8 mouse cellular contexts compared by ENCODE assay signal in the genomic region with DNA sequence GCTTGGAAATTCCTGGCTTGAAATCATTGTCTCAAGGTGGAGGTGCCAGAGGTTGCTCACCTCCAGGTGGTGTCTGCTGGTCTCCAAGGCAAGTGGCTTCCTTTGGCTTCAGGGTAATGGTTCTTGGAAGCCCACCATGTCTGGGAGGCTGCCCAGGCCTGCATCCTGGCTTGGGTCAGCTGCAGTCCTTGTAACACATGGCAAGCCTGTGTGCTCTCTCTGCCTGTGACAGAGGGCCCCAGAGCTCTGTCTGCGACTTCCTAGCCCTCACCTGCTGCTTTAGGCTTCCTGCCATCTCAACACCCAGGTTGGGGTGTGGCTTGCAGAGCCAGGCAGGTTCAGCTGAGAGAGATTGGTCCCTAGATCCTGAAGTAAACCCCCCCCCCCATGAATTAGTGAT. TPM values are rescaled to one million over a fixed set of nuclear protein-coding genes. Genes with fewer than 3 reads are reported as not detected.
A peak's percentile ranks its signal among the peaks of the same experiment; 100 is the strongest.
DNase-seq lines count a peak whose midpoint lies in the region; ATAC-seq and TF ChIP-seq lines count a peak whose summit lies in the region.

No protein-coding gene starts in this region.

- TF ChIP-seq POLR2A in olfactory bulb, adult 2 months (IDR thresholded peaks at IDR 0.05; ENCODE audit: insufficient read depth, low read depth, low read length): no peak

- 17% methylated on average over 1 of the region's 1 CpGs for WGBS in lung, embryonic 15.5 days
- 59% methylated on average over 1 of the region's 1 CpGs for WGBS in embryonic facial prominence, embryonic 15.5 days
- 12% methylated on average over 1 of the region's 1 CpGs for WGBS in intestine, embryonic 16.5 days
- WGBS in olfactory bulb, adult 2 months: 26% methylated on average over 1 of the region's 1 CpGs

- no peaks in the 10 kb centered on the region for H3K27me3 ChIP-seq in lung, embryonic 15.5 days
- no peaks in the 10 kb centered on the region for H3K27me3 ChIP-seq in embryonic facial prominence, embryonic 15.5 days
- H3K27me3 ChIP-seq in intestine, embryonic 16.5 days (replicated peaks; ENCODE audit: control insufficient read depth, insufficient read depth, low read length): no peaks in the 10 kb centered on the region

- peak overlapping the region; percentile 91 for H3K9ac ChIP-seq in lung, embryonic 15.5 days
- H3K9ac ChIP-seq in embryonic facial prominence, embryonic 15.5 days: peak overlapping the region; percentile 85
- peak overlapping the region; percentile 94 for H3K9ac ChIP-seq in intestine, embryonic 16.5 days (ENCODE audit: low read depth, low read length)

- peak overlapping the region; percentile 89 for H3K4me3 ChIP-seq in lung, embryonic 15.5 days
- peak overlapping the region; percentile 94 for H3K4me3 ChIP-seq in embryonic facial prominence, embryonic 15.5 days (replicated peaks)
- H3K4me3 ChIP-seq in intestine, embryonic 16.5 days (ENCODE audit: low read length): peak overlapping the region; percentile 85
- peak overlapping the region; percentile 74 for H3K4me3 ChIP-seq in olfactory bulb, adult 2 months (ENCODE audit: insufficient read depth, low read depth, low read length)

- no peaks in the 10 kb centered on the region for H3K9me3 ChIP-seq in lung, embryonic 15.5 days
- no peaks in the 10 kb centered on the region for H3K9me3 ChIP-seq in embryonic facial prominence, embryonic 15.5 days (replicated peaks)
- H3K9me3 ChIP-seq in intestine, embryonic 16.5 days (ENCODE audit: control insufficient read depth, low read length): no peaks in the 10 kb centered on the region

- DNase-seq in lung, postnatal 36 days: no peak
- no peak for DNase-seq in adrenal gland, postnatal 14 days
- DNase-seq in urinary bladder, adult 18-20 months (ENCODE audit: low spot score in 2 of 2): no peak
- DNase-seq in frontal cortex, adult 2 months (ENCODE audit: extremely low spot score in 1 of 2, low spot score in 1 of 2): no peak

- peak overlapping the region; percentile 71 for H3K4me2 ChIP-seq in lung, embryonic 15.5 days
- H3K4me2 ChIP-seq in embryonic facial prominence, embryonic 15.5 days (replicated peaks): peak overlapping the region; percentile 91
- peak overlapping the region; percentile 96 for H3K4me2 ChIP-seq in intestine, embryonic 16.5 days (ENCODE audit: low read depth, low read length)

- peaks cover 41% of the 10 kb centered on the region for H3K4me1 ChIP-seq in lung, embryonic 15.5 days
- peaks cover 49% of the 10 kb centered on the region for H3K4me1 ChIP-seq in embryonic facial prominence, embryonic 15.5 days
- H3K4me1 ChIP-seq in intestine, embryonic 16.5 days (ENCODE audit: control insufficient read depth, insufficient read depth, low read length): peaks cover 35% of the 10 kb centered on the region
- H3K4me1 ChIP-seq in olfactory bulb, adult 2 months (ENCODE audit: control insufficient read depth, insufficient read depth, low read length): peaks cover 33% of the 10 kb centered on the region

- peaks cover 23% of the 10 kb centered on the region for H3K36me3 ChIP-seq in lung, embryonic 15.5 days
- peaks cover 40% of the 10 kb centered on the region for H3K36me3 ChIP-seq in embryonic facial prominence, embryonic 15.5 days
- H3K36me3 ChIP-seq in intestine, embryonic 16.5 days (ENCODE audit: control insufficient read depth, insufficient read depth, low read length): peaks cover 7% of the 10 kb centered on the region

- H3K27ac ChIP-seq in lung, embryonic 15.5 days: peak overlapping the region; percentile 14; the same call in 1 of the 2 replicates
- peak overlapping the region; percentile 71; the same call in 1 of the 2 replicates for H3K27ac ChIP-seq in embryonic facial prominence, embryonic 15.5 days (replicated peaks)
- no peak overlapping the region for H3K27ac ChIP-seq in intestine, embryonic 16.5 days (ENCODE audit: low read length)
- H3K27ac ChIP-seq in olfactory bulb, adult 2 months (ENCODE audit: insufficient read depth, low read depth, low read length): no peak overlapping the region

- TF ChIP-seq CTCF in olfactory bulb, adult 2 months (IDR thresholded peaks at IDR 0.05; ENCODE audit: insufficient read depth, low read depth, low read length): no peak

- ATAC-seq in lung, embryonic 15.5 days (ENCODE audit: borderline replicate concordance, extremely low read depth, low FRiP score, low TSS enrichment): no peak
- no peak for ATAC-seq in embryonic facial prominence, embryonic 15.5 days (ENCODE audit: insufficient number of reproducible peaks, low FRiP score, low TSS enrichment, low read depth)
- no peak for ATAC-seq in intestine, embryonic 16.5 days

RNA-seq across cellular contexts. Expression of a gene that starts 2.1 kb away (rescaled TPM):
- polyA plus RNA-seq in lung, embryonic 15.5 days (2015; fragmentation: Nextera tagmentation; extraction: Ambion mirVana): 18.6 and 22.1 TPM in 2 replicates
- polyA plus RNA-seq in embryonic facial prominence, embryonic 15.5 days (2015; fragmentation: Nextera tagmentation; extraction: Ambion mirVana): 21.3 and 27.3 TPM in 2 replicates
- polyA plus RNA-seq in intestine, embryonic 16.5 days (2015; fragmentation: Nextera tagmentation; extraction: Ambion mirVana): 13.8 and 15.7 TPM in 2 replicates
- not detected in 2 replicates for polyA plus RNA-seq in olfactory bulb, adult 2 months (2012; ENCODE audit: insufficient read depth, insufficient read length, low replicate concordance, missing spikeins)
- 138 and 147 TPM in 2 replicates for total RNA-seq in adrenal gland, postnatal 14 days (2021)
- 93.8 and 96.3 TPM in 2 replicates for polyA plus RNA-seq in frontal cortex, adult 2 months (2012; rRNA removed)

RNA-seq across cellular contexts. Expression of a gene that starts 12.4 kb away (rescaled TPM):
- 15.5 and 16.6 TPM in 2 replicates for polyA plus RNA-seq in lung, embryonic 15.5 days (2015; fragmentation: Nextera tagmentation; extraction: Ambion mirVana)
- 19.4 and 19.8 TPM in 2 replicates for polyA plus RNA-seq in embryonic facial prominence, embryonic 15.5 days (2015; fragmentation: Nextera tagmentation; extraction: Ambion mirVana)
- 13.4 and 14.3 TPM in 2 replicates for polyA plus RNA-seq in intestine, embryonic 16.5 days (2015; fragmentation: Nextera tagmentation; extraction: Ambion mirVana)
- polyA plus RNA-seq in olfactory bulb, adult 2 months (2012; ENCODE audit: insufficient read depth, insufficient read length, low replicate concordance, missing spikeins): not detected in 2 replicates
- 52.8 and 52.9 TPM in 2 replicates for total RNA-seq in adrenal gland, postnatal 14 days (2021)
- polyA plus RNA-seq in frontal cortex, adult 2 months (2012; rRNA removed): 26.6 TPM in 2 replicates

RNA-seq across cellular contexts. Expression of a gene that starts 20.7 kb away (rescaled TPM):
- polyA plus RNA-seq in lung, embryonic 15.5 days (2015; fragmentation: Nextera tagmentation; extraction: Ambion mirVana): 521 and 541 TPM in 2 replicates
- polyA plus RNA-seq in embryonic facial prominence, embryonic 15.5 days (2015; fragmentation: Nextera tagmentation; extraction: Ambion mirVana): 516 and 519 TPM in 2 replicates
- polyA plus RNA-seq in intestine, embryonic 16.5 days (2015; fragmentation: Nextera tagmentation; extraction: Ambion mirVana): 846 and 854 TPM in 2 replicates
- not detected in 2 replicates for polyA plus RNA-seq in olfactory bulb, adult 2 months (2012; ENCODE audit: insufficient read depth, insufficient read length, low replicate concordance, missing spikeins)
- 920 and 980 TPM in 2 replicates for total RNA-seq in adrenal gland, postnatal 14 days (2021)
- polyA plus RNA-seq in frontal cortex, adult 2 months (2012; rRNA removed): 606 and 673 TPM in 2 replicates

RNA-seq across cellular contexts. Expression of a gene that starts 22.9 kb away (rescaled TPM):
- 3.9 and 5.0 TPM in 2 replicates for polyA plus RNA-seq in lung, embryonic 15.5 days (2015; fragmentation: Nextera tagmentation; extraction: Ambion mirVana)
- polyA plus RNA-seq in embryonic facial prominence, embryonic 15.5 days (2015; fragmentation: Nextera tagmentation; extraction: Ambion mirVana): 9.3 and 10.9 TPM in 2 replicates
- 5.1 TPM in 2 replicates for polyA plus RNA-seq in intestine, embryonic 16.5 days (2015; fragmentation: Nextera tagmentation; extraction: Ambion mirVana)
- not detected in 2 replicates for polyA plus RNA-seq in olfactory bulb, adult 2 months (2012; ENCODE audit: insufficient read depth, insufficient read length, low replicate concordance, missing spikeins)
- 69.9 and 137 TPM in 2 replicates for total RNA-seq in adrenal gland, postnatal 14 days (2021)
- polyA plus RNA-seq in frontal cortex, adult 2 months (2012; rRNA removed): 252 and 288 TPM in 2 replicates

RNA-seq across cellular contexts. Expression of a gene that starts 30.3 kb away (rescaled TPM):
- polyA plus RNA-seq in lung, embryonic 15.5 days (2015; fragmentation: Nextera tagmentation; extraction: Ambion mirVana): 17.5 and 18.6 TPM in 2 replicates
- polyA plus RNA-seq in embryonic facial prominence, embryonic 15.5 days (2015; fragmentation: Nextera tagmentation; extraction: Ambion mirVana): 18.3 and 20.4 TPM in 2 replicates
- polyA plus RNA-seq in intestine, embryonic 16.5 days (2015; fragmentation: Nextera tagmentation; extraction: Ambion mirVana): 8.8 and 10.3 TPM in 2 replicates
- polyA plus RNA-seq in olfactory bulb, adult 2 months (2012; ENCODE audit: insufficient read depth, insufficient read length, low replicate concordance, missing spikeins): 128 TPM in 1 of 2 replicates, not detected in the other
- total RNA-seq in adrenal gland, postnatal 14 days (2021): 114 and 140 TPM in 2 replicates
- 36.5 and 43.7 TPM in 2 replicates for polyA plus RNA-seq in frontal cortex, adult 2 months (2012; rRNA removed)

Comparison
In these comparisons a context has a peak if more than half of its experiments do, and no peak if none do; other contexts are left out.
1. H3K27ac ChIP-seq: peak in lung, embryonic 15.5 days (single experiment) and embryonic facial prominence, embryonic 15.5 days (single experiment); none in intestine, embryonic 16.5 days (single experiment) and olfactory bulb, adult 2 months (single experiment).
2. Peak in every context shown above with its lines, with median percentiles within 50 percentile points of each other: H3K4me2 ChIP-seq, H3K4me3 ChIP-seq and H3K9ac ChIP-seq.